Mouse (Mus musculus) cerebellum, adult 18-20 months (tissue): Measurements from ENCODE around the gene Emd.
A peak's percentile ranks its signal among the peaks of the same experiment; 100 is the strongest.

Source experiments
- DNase-seq, 2 experiments: peaks; one replicate each; pipeline ENCODE4 v3.0.0; 2021

Gene Emd

DNA sequence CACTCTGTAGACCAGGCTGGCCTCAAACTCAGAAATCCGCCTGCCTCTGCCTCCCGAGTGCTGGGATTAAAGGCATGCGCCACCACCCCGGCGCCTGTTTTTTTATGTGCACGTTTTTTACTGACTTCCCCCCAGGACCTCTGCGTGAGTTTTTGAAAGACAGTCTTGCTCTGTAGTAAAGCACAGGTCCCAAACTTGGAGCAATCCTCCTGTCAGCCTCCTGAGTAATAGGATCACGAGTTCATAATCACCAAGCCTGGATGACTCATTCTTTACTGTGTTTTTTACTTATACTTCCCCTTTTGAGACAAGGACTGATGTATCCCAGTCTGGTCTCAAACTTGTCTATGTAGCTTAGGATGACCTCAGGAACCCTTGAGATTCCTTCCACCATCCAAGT lies 23.4 kb downstream of the Emd start:
- DNase-seq, result no peak

DNA sequence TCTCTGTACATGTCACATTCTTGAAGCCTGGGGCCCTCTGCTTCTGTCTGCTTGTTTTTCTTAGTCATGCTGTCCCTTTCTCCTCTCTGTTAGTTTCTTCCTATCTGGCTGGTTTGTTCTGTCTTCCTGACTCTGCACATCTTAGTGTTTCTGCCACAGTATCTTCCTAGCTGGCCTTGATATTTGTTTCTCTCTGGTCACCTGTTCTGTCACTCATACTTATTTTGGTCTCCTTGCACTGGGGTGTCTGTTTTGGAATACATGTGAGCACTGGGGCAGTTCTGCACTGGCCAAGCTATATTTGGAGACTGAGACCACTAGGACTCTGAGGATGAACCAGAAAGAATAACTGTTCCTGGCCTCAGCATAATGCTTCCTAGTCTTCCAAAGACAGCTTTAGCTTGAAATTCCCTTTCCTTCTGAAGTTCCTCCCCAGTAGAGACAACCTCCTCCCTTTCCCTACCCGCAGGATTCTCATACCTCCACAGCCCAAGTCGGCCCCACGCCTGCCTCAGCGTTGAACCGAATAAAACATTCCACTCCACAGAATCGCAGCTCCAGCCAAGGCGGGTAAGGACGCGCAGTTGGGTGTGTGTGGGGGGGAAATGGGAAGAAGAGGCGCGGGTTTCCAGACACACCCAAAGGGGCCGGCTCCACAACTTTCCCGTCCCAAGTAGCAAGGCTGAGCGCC lies 26.7 kb downstream of the Emd start:
- no peak for DNase-seq

DNA sequence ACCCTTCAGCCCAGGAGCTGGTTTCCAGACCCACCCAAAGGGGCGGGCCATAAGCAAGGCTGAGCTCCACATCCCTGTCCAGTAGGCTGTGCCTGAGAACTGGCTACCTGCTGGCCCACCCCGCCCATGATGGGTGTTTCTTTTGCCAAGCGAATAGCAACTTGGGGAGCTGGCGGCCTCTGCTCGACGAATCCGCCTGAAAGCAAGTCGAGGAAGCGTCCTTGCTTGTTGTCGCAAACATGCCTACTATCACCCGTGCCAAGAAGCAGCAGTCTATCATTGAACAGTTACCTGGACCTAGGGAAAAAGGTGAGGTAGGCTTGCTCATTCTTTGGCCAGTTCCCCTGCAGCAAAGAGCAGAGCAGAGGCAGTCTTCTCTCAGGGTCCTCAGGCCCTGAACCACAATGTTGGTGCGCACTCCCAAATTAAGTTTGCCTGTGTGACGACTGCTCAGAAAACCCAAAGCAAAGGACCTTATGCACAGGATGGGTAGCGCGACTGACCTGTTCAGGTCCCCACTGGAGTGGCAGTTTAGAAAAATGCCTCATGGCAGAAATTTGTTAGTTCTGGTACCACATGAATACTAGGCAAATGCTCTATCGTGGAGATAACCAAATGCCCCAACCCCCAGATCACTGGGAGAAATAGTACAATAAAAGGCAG lies 27.4 kb downstream of the Emd start, which contains the start of the genes Taz and Dnase1l1:
TSS of gene Taz (plus strand) at position 181 of the 663 bp plus-strand sequence.
TSS of gene Dnase1l1 (minus strand) at position 606 of the 663 bp plus-strand sequence.
- DNase-seq, result peak; percentile 67 to 80

DNA sequence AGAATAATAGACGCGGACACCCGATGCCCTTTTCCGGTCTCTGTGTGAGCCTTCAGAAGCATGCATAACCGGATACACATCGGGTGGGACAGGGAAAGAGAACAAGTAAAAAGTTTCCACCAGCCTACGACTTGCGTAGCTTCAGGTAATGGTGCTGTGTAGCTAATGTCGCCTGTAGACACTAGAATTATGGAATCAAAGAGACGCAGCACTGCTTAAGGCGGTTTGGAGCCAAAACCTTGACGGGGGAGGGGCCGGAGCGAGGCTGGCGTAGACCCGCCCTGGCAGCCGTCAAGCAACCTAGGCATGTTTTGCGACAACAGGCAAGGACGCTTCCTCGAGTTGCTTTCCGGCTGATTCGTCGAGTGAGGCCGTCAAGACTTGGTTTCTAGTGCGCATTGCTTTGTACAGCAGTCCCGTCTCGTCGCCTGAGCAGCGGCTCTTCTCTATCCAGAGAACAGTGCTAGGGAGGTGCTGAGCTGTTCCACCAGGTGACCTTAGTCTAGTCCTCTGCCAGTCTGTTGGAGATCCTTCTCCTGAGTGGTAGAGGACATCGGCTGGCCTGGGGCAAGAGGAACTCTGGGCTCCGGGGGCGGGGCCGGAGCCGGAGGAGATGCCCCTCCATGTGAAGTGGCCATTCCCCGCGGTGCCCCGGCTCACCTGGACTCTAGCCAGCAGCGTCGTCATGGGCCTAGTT lies 28.1 kb downstream of the Emd start:
- DNase-seq, result peak; percentile 84 to 87

DNA sequence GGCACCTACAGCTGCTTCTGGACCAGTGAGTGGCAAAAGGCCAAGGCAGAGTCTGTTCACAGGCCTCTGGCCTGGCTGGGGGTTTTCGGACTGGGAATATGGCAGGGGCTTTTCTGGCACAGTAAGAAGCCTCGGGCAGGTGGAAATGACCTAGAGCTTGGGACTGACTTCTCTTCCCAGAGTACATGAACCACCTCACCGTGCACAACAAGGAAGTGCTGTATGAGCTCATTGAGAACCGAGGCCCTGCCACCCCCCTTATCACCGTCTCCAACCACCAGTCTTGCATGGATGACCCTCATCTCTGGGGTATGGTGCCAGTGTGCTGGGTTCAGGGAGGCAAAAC lies 28.6 kb downstream of the Emd start:
- no peak for DNase-seq

DNA sequence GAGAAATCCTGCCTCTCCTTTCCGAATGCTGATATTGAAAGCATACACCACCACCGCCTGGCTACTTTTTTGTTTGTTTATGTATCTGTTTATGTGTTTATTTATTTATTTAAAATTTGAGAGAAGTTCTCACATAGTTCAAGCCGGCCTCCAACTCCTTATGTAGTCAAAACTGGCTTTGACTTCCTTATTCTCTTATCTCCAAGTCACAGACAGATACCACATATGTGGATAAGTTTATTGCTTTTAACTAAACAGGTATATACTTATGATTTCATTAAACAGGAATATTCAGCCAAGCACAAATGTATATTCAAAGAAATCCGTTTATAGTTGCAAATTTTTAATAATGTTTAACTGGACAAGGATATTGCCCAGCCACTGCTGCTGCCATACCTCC lies 38.9 kb downstream of the Emd start:
- DNase-seq, result no peak

DNA sequence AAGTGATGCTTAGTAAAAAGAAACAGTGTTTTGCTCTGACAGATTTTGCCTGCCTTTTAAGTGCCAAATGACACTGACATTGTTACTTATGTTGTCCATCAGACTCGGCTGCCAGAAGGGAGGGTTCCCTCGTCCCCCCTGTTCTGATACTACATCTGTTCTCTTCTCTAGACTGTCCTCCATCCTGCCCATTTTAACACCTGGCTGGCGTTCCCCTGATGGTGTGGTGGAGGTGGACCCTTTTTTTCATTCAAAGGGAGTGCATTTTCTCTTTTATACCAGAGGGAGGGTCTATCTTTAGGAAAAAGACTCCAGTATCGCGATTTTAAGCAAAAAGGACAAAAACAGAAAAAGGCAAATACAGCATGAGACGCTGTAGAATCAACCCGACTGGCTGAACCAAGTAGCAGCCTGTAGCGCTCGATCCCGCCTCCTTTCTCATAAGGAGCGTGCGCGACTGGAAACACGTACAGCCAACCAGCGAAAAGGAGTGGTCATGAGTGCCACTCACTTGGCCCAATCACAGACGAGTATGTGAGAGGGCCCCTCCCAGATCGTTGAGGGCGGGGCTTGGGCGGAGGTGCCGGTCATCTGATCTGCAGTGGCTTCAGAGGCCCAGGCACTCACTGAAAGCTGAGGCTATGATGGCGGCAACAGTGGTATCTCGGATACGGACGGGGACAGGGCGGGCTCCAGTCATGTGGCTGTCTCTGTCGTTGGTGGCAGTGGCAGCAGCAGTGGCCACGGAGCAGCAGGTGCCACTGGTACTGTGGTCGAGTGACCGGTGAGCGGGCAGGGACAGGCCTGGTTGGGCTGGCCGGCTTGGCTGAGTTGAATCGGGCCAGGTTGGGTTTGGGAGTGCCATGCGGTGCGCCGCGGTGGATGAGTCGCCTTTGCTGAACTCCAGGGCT lies 42.3 kb downstream of the Emd start, which contains the start of gene Atp6ap1:
TSS of gene Atp6ap1 (plus strand) at position 560 of the 911 bp plus-strand sequence.
- DNase-seq, result peak; percentile 92 to 96

DNA sequence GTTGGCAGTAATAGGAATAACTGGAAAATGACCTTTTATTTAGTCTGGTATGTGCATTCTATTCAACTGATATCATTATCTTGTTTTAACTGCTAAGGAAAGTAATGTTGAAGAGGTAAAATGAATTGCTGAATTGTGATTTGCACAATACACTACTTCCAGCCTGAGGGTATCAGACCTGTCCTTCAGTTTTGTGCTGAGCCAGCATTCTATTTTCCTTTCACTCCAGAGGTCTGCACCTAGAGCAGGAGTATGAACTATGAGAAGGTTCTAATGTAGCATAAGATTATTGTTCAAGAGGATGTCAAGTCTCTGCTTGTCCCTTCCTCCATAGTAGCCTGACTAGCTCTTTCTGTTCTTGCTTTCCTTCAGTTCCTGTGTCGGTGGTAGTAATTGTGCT lies 43.9 kb downstream of the Emd start:
- DNase-seq, result no peak

DNA sequence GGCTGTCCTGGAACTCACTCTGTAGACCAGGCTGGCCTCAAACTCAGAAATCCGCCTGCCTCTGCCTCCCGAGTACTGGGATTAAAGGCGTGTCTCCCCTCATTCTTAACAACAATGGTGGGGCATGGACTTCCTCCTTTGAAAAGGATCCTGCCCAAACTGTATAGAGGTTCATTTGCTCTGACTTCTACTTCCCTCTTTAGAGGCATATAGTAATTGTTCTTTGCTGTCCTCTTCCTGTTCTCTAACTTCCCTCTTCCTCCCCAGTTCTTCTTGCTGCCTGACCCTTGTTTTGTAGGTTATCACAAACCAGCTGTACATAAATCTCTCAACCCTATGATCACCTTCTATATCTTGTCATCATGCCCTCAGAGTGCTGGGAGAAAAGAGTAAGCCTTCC lies 45.2 kb downstream of the Emd start:
- DNase-seq, result no peak

DNA sequence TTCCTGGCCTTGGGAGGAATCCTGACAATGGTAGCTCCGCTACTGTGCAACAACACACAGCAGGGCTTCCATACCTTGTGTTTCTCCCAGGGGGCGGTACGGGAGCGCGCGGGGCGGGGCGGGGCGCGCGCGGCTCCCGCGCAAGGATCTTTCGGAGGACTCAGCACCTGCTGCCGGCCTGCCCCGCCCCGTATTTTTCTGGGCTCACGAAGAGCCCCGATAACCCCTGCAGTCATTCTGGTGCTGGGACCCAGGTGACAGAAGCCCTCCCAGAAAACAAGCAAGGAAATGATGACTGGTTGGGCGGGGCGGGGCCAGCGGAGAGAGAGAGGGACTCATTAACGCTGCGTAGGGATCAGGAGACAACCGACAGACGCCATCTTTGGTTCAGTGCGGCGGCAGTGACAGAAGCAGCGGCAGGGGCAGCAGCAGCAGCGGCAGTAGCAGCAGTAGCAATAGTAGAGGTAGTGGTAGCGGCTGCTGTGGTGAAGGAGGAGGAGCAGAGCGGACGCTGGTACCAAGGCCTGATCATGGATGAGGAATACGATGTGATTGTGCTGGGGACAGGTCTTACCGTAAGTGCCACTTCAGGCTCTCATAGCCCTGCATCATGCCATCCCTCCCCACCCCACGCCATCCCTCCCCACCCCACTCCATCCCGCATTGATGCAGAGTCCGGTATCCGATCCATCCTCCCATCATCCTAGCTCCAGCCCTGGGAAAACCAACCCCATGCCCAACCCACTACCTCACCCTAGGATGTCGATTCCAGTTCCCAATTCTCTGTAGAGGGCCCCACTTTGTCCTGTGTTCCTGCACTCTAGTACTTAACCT lies 50.6 kb downstream of the Emd start, which contains the start of gene Gdi1:
TSS of gene Gdi1 (plus strand) at position 132 of the 834 bp plus-strand sequence.
- DNase-seq, result peak; percentile 59 to 77
